Mouse (Mus musculus): ENCODE measurements around the gene Flywch2.
"Not testable (repeated sequence)": the region's sequence is repeated elsewhere in the genome, so short reads cannot be mapped to it uniquely, and the experiment has no call there.

Flywch2 gene

GRCm38 (mm10) chr17:23790269-23791078, 4.6 kb upstream of the Flywch2 start, which contains the start of gene Srrm2:
Gene Srrm2 (plus strand): TSS chr17:23790532.
- DNase-seq (ENCODE audit: low spot score), result no peak

- DNase-seq (ENCODE audit: low spot score), result no peak
These were observed 3.9 kb upstream of the Flywch2 start for GRCm38 (mm10) chr17:23789749-23790268.

DNA sequence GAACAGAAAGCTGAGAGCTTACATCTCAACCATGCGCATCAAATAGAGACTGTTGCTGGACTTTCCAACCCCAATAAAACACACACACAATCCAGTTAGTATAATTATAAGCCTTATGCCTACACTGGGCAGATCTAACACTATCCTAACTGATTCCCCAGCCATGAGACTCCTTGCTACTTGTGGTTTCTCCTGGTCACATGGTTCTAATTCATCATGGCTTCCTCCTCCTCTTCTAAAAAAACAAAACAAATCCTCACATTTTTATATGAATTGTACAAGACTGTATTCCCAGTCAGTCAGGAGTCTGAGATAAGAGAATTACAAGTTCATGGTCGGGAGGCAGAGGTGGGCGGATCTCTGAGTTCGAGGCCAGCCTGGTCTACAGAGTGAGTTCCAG, 3.1 kb upstream of the Flywch2 start:
- DNase-seq (ENCODE audit: low spot score), result no peak

- no peak for DNase-seq (ENCODE audit: low spot score)
These were observed 640 bp upstream of the Flywch2 start for GRCm38 (mm10) chr17:23786510-23786931.

- DNase-seq (ENCODE audit: low spot score), result no peak
These were observed 2.5 kb downstream of the Flywch2 start for GRCm38 (mm10) chr17:23783352-23783751.

- no peak for DNase-seq (ENCODE audit: low spot score)
These were observed 7.4 kb downstream of the Flywch2 start for GRCm38 (mm10) chr17:23778447-23778846.

- DNase-seq (ENCODE audit: low spot score), result no peak
These were observed 8.7 kb downstream of the Flywch2 start for GRCm38 (mm10) chr17:23777141-23777540.

DNA sequence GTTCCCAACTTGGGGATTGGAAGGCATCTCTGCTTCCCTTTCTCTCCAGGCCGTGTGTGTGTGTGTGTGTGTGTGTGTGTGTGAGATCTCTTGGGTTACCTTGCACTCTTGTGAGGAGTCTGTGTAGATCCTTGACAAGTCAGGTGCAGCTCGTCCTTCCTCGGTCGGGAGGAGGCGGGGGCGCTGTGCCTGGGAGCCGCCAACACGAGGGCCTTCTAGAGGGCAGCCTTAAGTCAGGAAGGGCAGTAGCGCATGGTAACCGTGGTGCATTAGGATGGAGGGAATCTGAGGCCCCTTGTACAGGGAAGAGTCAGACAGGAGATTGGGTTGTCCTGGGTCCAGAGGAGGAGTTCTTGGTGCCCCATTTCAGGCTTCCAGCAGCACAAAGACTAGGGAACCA, 9.7 kb downstream of the Flywch2 start:
- DNase-seq (ENCODE audit: low spot score), result no peak

GRCm38 (mm10) chr17:23774090-23774489, 11.8 kb downstream of the Flywch2 start:
- DNase-seq (ENCODE audit: low spot score), result peak; percentile 52

- no peak for DNase-seq (ENCODE audit: low spot score)
These were observed 12.2 kb downstream of the Flywch2 start for GRCm38 (mm10) chr17:23773676-23774075.

- DNase-seq (ENCODE audit: low spot score), result not testable (repeated sequence)
These were observed 13.7 kb downstream of the Flywch2 start for GRCm38 (mm10) chr17:23772219-23772556.

DNA sequence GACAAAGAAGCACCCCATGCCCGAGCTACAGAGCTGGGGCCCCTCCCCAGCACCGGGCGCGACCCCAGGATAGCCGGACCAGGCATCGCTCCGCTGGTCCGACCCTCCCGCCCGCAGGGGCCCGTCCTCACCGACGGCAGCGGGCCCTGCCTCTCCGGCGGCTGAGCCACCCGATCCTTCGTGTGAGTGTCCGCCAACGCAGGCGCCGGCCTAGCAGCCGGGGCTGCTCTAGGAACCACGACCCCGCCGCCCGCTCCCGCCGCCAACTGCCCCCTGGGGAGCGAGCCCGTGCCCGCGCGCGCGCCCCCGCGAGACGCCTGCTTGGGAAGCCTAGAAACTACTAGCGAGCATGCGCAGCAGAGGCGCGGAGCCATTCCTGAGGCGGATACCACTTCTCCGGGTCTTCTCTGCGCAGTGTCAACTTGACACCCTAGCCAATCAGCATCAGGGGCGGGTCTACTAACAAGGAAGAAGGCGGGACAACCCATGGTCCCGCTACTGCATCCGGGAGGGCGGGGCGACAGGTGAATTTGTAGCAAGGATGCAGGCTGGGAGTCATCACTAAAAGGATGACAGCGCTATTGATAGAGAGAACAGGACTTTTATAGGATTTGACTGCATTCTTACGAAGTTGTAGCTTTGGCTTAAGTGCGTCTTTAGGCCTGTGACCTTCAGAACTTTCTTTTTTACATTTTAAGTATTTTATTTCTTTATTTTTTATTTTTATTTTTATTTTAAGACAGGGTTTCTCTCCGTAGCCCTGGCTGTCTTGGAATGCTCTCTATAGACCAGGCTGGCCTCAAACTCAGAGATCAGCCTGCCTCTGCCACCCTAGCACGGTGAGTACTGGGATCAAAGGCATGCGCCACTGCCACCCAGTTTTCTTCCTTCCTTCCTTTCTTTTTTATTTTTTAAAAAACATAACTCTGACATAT, 14.3 kb downstream of the Flywch2 start, which contains the start of gene Flywch1:
Flywch1 (minus strand) TSS at position 319 of the 935 bp plus-strand sequence.
- peak; percentile 94 for DNase-seq (ENCODE audit: low spot score)

GRCm38 (mm10) chr17:23770896-23771283, 15.0 kb downstream of the Flywch2 start:
- DNase-seq (ENCODE audit: low spot score), result peak; percentile 37

GRCm38 (mm10) chr17:23770493-23770892, 15.4 kb downstream of the Flywch2 start:
- DNase-seq (ENCODE audit: low spot score), result no peak

DNA sequence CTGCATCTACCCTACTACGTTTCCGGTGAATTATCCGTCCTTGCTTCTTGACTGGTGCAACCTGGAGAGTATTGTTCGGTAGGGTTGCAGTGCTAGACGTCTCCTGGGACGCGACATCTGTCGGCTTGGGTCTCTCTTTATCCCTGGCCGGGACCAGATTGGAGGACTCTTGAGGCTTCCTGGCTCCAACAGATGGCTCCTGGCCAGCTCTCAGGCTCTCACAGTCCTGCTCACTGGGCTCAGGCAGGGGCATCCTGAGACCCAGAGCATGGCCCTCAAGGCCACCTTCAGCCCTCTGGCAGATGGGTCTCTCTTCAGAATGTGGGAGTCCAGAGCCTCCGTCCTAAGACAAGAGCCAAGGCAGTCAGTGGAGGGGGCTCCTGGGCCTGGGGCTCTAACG, 22.9 kb downstream of the Flywch2 start:
- DNase-seq (ENCODE audit: low spot score), result no peak

GRCm38 (mm10) chr17:23761155-23761554, 24.7 kb downstream of the Flywch2 start:
- no peak for DNase-seq (ENCODE audit: low spot score)

GRCm38 (mm10) chr17:23760231-23760630, 25.6 kb downstream of the Flywch2 start:
- no peak for DNase-seq (ENCODE audit: low spot score)

DNA sequence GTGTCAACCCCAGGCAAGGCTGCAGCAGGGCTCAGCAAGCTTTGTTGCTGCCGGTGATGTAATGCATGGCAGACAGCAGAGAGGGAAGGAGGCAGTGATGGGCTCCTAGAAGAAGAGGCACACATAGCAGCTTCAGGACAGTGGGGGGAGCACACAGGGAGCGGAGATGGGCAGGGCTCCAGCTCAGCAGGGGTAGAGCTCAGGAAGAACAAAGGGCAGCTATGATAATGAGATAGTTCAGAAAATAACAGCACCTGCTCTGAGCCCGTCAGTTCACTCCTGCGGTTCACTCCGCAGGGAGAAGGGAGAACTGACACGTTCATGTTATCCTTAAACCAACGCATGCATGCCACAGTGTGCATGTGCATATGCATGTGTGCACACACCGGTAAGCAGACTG, 27.1 kb downstream of the Flywch2 start:
- DNase-seq (ENCODE audit: low spot score), result no peak

DNA sequence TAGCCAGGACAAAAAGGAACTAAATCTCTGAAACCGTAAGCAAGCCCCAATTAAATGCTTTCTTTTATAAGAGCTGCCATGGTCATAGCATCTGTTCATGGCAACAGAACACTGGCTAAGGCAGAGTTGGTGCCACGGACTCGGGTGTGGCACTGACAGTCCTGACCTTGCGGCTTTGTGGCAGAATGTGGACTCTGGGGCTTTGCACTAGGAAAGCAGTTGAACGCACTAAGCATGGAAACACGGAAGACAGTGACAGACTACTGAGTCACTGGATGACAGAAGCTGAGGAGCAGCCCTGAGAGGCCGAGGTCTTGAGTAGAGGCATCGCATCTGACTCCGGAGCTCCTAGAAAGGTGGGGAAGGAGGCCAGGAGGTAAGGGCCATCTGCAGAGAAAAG, 28.3 kb downstream of the Flywch2 start:
- DNase-seq (ENCODE audit: low spot score), result no peak

DNA sequence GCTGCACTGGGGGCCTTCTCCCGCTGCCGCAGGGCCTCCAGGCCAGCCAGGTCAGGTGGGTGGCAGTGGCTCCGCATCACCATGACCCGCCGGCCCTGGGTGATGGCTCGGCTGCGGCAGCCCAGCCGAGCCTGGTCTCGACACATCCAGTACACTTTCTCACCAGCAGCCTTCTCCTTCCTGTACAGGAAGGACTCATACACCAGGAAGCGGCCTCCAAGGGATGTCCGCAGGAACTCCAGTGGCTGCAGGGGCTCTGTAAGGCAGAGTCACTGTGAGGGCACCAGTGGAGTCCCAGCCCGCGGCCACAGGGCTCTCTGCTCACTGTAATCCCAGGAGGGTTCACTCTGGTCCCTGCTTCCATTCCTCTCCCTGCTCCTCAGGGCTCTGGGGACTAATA, 30.2 kb downstream of the Flywch2 start:
- no peak for DNase-seq (ENCODE audit: low spot score)

- DNase-seq (ENCODE audit: low spot score), result no peak
These were observed 36.3 kb downstream of the Flywch2 start for GRCm38 (mm10) chr17:23749400-23750191.

Data from c-Kit-positive CD71-positive TER-119-positive erythroid progenitor cells, embryonic 14.5 days (primary cell).